Mouse (Mus musculus): ENCODE results near the gene Arhgef25.

DNA sequence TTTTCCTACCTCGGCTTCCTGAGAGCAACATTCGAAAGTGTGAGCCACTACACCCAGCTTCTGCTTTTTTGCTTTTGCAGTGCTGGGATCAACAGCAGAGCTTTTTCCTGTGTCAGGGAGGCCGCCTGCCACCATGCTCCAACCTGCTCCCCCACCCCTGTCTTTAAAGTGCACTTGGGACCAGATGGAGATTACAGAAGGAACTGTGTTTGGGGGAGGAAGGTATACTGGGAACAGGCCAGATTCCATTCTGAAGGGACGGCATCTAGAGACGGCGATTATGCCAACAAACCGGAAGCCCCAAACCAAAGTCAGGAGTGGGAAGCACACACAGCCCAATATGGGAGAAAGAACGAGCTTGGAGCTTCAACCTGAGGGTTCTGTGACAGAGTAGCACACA, 37.3 kb upstream of the Arhgef25 start:
- TF ChIP-seq EP300 (IDR thresholded peaks at IDR 0.05; ENCODE audit: low read depth) (no peak), CTCF (IDR thresholded peaks at IDR 0.05; ENCODE audit: low read depth) (no peak)
